Mouse (Mus musculus) 3T3-L1 (cell line): ENCODE measurements around the gene Syde2.

ENCODE experiments used
- DNase-seq: peaks from one replicate; pipeline ENCODE4 v3.0.0-alpha.2; 2015; ENCODE audit warnings: low read depth, low spot score

Syde2 gene

GRCm38 (mm10) chr3:145987268-145987969 is at the start of gene Syde2:
Gene Syde2 (plus strand): TSS chr3:145987870.
- DNase-seq = peak; percentile 33

- DNase-seq = peak; percentile 41
These were observed 49.0 kb upstream of the Syde2 start for GRCm38 (mm10) chr3:145938405-145939349.

GRCm38 (mm10) chr3:145939402-145939801 is 48.3 kb upstream of the Syde2 start:
- no peak for DNase-seq

GRCm38 (mm10) chr3:145939971-145940370 is 47.7 kb upstream of the Syde2 start:
- DNase-seq = no peak

- peak; percentile 91 for DNase-seq
These were observed 45.7 kb upstream of the Syde2 start for GRCm38 (mm10) chr3:145941971-145942370.

- no peak for DNase-seq
These were observed 43.3 kb upstream of the Syde2 start for GRCm38 (mm10) chr3:145944348-145944747.

GRCm38 (mm10) chr3:145945904-145946303 is 41.8 kb upstream of the Syde2 start:
- no peak for DNase-seq

GRCm38 (mm10) chr3:145946654-145947053 is 41.0 kb upstream of the Syde2 start:
- no peak for DNase-seq

- no peak for DNase-seq
These were observed 40.0 kb upstream of the Syde2 start for GRCm38 (mm10) chr3:145947539-145948204.

- DNase-seq = peak; percentile 81
These were observed 37.4 kb upstream of the Syde2 start for GRCm38 (mm10) chr3:145950034-145950814.

GRCm38 (mm10) chr3:145950815-145951130 is 36.9 kb upstream of the Syde2 start:
- DNase-seq = no peak

- peak; percentile 47 for DNase-seq
These were observed 36.1 kb upstream of the Syde2 start for GRCm38 (mm10) chr3:145951287-145952165.

- no peak for DNase-seq
These were observed 34.7 kb upstream of the Syde2 start for GRCm38 (mm10) chr3:145952945-145953344.

GRCm38 (mm10) chr3:145953411-145953810 is 34.3 kb upstream of the Syde2 start:
- DNase-seq = no peak

GRCm38 (mm10) chr3:145959824-145960223 is 27.8 kb upstream of the Syde2 start:
- no peak for DNase-seq

- no peak for DNase-seq
These were observed 25.3 kb upstream of the Syde2 start for GRCm38 (mm10) chr3:145962411-145962810.

GRCm38 (mm10) chr3:145963101-145964017 is 24.3 kb upstream of the Syde2 start:
- no peak for DNase-seq

GRCm38 (mm10) chr3:145964018-145964387 is 23.7 kb upstream of the Syde2 start:
- DNase-seq = no peak

GRCm38 (mm10) chr3:145964473-145964872 is 23.2 kb upstream of the Syde2 start:
- no peak for DNase-seq
